Mouse (Mus musculus) heart, postnatal 25 days (tissue): ENCODE data around the gene Nme7. TPM values are rescaled to one million over a fixed set of nuclear protein-coding genes. Genes with fewer than 3 reads are reported as not detected.

Experiments used
- DNase-seq: peaks from one replicate; pipeline ENCODE4 v3.0.0; 2022; ENCODE audit warnings: low spot score
- intact Hi-C: fragments of 180-260 bp; cut with DNase I; formaldehyde crosslinking; loops from one replicate; pipeline ENCODE4 v1.15.1; 2025
- total RNA-seq, 2 experiments: library from RNA; stranded (reverse); gene quantifications; 2 replicates each; pipeline ENCODE4 v1.2.3; 2021

Gene Nme7
- total RNA-seq, 2 experiments from 2014 or later: 4.0 TPM

GRCm38 (mm10) chr1:164480755-164481644 is 177.1 kb downstream of the Nme7 start:
- intact Hi-C loops: no loop called here
- DNase-seq: no peak

DNA sequence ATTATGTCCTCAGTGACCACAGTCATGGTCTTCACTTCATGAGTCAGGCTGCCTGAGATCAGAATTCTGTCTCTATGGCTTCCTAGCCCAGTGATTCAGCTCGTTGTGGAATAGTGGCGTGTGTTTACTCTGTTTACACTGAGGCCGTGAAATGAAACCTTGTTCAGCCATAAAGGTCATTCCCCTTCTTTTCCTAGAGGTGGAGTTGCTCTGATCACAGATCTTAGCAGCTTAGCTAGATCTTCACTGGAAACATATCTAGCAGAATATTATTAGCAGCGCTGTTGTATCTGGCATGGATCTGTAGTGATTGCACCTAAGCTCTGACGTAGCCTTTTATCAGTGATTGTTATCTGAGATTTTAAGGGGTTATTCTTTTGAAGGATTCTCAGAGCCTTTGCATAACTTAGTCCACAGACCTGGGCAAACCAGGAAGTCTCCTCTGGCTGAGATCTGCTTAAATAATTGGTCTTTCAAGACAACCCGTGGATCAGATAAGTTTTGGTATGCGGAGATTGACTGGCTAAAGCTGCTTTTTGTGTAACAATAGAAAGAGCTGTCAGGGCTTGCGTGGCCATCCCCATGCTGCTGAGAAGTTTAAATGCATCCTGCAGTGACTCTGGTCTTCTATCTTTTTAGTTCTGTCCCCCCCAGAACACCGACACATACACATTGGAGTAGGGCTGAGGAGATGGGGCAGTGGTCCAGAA is 177.9 kb downstream of the Nme7 start:
- DNase-seq: no peak
- intact Hi-C loops: no loop called here

- intact Hi-C loops: no loop called here
Measured at GRCm38 (mm10) chr1:164482833-164483232, 178.9 kb downstream of the Nme7 start.

DNA sequence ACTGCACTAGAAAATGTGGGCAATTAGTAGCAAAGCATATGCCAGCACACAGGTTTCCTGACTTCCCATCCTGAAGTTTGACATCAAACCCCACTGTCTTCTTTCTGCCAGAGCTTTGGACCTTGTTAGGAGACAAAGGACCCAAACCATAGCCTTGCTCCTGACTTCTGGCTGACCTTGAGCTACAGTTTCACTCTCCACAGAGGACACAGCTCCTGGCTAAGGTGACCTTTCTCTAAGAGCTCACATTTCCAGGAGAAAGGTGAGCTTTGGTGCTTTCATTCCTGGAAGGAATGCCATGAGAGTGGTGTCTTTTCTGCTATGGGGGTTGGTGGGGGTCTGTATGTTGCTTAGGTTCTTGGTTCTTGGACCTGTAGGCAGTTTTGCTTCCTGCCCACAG is 179.8 kb downstream of the Nme7 start:
- no peak for DNase-seq
- intact Hi-C loops: no loop called here

More at GRCm38 (mm10) chr1:164482833-164483232, 178.9 kb downstream of the Nme7 start:
- no peak for DNase-seq

Other genes starting within 250 kb of the Nme7 start
- gene Sell, start 242.1 kb upstream of the Nme7 start, total RNA-seq: 1 to 10 TPM in 1 of 2 experiments, under 1 TPM in 1; 0.94 to 1.6 TPM
- 1 to 10 TPM; 1.3 to 1.4 TPM for gene Selp, start 188.9 kb upstream of the Nme7 start, total RNA-seq
- gene F5, start 152.3 kb upstream of the Nme7 start, total RNA-seq: 1 to 10 TPM; 1.6 to 1.9 TPM
- gene Slc19a2, start 55.1 kb upstream of the Nme7 start, total RNA-seq: 1 to 10 TPM; 7.0 to 7.2 TPM
- 1 to 10 TPM; 6.3 to 7.2 TPM for gene Ccdc181, start 28.5 kb upstream of the Nme7 start, total RNA-seq
- 10 to 100 TPM; 23.6 to 24.6 TPM for gene Blzf1, start 3.4 kb downstream of the Nme7 start, total RNA-seq
- 100 to 1,000 TPM; 416 to 492 TPM for gene Atp1b1, start 154.2 kb downstream of the Nme7 start, total RNA-seq